Mouse (Mus musculus) liver, embryonic 14.5 days (tissue): ENCODE measurements at regions not wholly inside any gene's neighbourhood (a gene's known extent, or its start where the extent isn't known, plus 50 kb on each side); places are given as distances from the start of the nearest gene placed in this dataset.

ENCODE experiments used
- ATAC-seq: fragments of 200-750 bp; cut with Nextera tagmentation; 2 replicates; pipeline ENCODE4 v1.8.0; 2017; ENCODE audit warnings: moderate number of reproducible peaks, mild to moderate bottlenecking, moderate library complexity; ENCODE audit not compliant: insufficient read depth
- DNase-seq, 3 experiments: peaks; one replicate each; pipeline ENCODE4 v3.0.0-alpha.2; 2012 to 2013; ENCODE audit warnings: low read depth in 3 of 3, low spot score in 3 of 3
- H3K27ac ChIP-seq: fragments of 300-500 bp; sonication (generic); 2 replicates; pipeline ENCODE4 v1.5.1; 2014; ENCODE audit warnings: moderate library complexity, mild to moderate bottlenecking, control low read depth, inconsistent platforms
- H3K27me3 ChIP-seq: fragments of 300-500 bp; sonication (generic); 2 replicates; pipeline ENCODE4 v1.6.1; 2014; ENCODE audit warnings: mild to moderate bottlenecking, low read length, moderate library complexity; ENCODE audit not compliant: control insufficient read depth, insufficient read depth
- H3K36me3 ChIP-seq: fragments of 300-500 bp; sonication (generic); replicated peaks from 2 replicates; pipeline ENCODE4 v1.6.1; 2014; ENCODE audit warnings: low read depth; ENCODE audit not compliant: control insufficient read depth, insufficient read depth
- H3K4me1 ChIP-seq, 2 experiments: fragments of 200-500 bp in 1 of 2; fragments of 300-500 bp in 1 of 2; sonication (generic) in 1 of 2; replicated peaks; 2 replicates each; pipeline ENCODE4 v1.6.1; 2012 to 2014; ENCODE audit warnings: antibody characterized with exemption in 1 of 2, inconsistent platforms in 1 of 2, low read length in 1 of 2; ENCODE audit not compliant: control insufficient read depth in 2 of 2, insufficient read depth in 2 of 2
- H3K4me2 ChIP-seq: fragments of 300-500 bp; sonication (generic); 2 replicates; pipeline ENCODE4 v1.6.1; 2014; ENCODE audit warnings: low read depth, mild to moderate bottlenecking, control low read depth, moderate library complexity
- H3K4me3 ChIP-seq, 2 experiments: fragments of 200-500 bp in 1 of 2; fragments of 300-500 bp in 1 of 2; sonication (generic) in 1 of 2; 2 replicates each; pipeline ENCODE4 v1.5.1; 2012 to 2014; ENCODE audit warnings: low read depth in 2 of 2, low read length in 2 of 2, mild to moderate bottlenecking in 2 of 2, control low read depth in 1 of 2, inconsistent platforms in 1 of 2, moderate library complexity in 1 of 2; ENCODE audit not compliant: insufficient read depth in 1 of 2
- H3K9ac ChIP-seq: fragments of 300-500 bp; sonication (generic); replicated peaks from 2 replicates; pipeline ENCODE4 v1.6.1; 2014; ENCODE audit warnings: mild to moderate bottlenecking, control low read depth, moderate library complexity
- H3K9me3 ChIP-seq: fragments of 300-500 bp; sonication (generic); 2 replicates; pipeline ENCODE4 v1.6.1; 2016; ENCODE audit warnings: low read length, mixed read lengths; ENCODE audit not compliant: control insufficient read depth
- CTCF ChIP-seq: IDR thresholded peaks from 2 replicates; pipeline ENCODE4 v1.5.1; 2016; ENCODE audit warnings: antibody characterized with exemption, low read depth, control low read depth
- EP300 ChIP-seq: IDR thresholded peaks from 2 replicates; pipeline ENCODE4 v1.6.1; 2016; ENCODE audit warnings: antibody characterized with exemption, low read depth
- WGBS: fragments of 180-500 bp; shearing (Covaris S2); extraction: QIAGEN DNeasy Blood & Tissue Kit; methylation state at CpG from one replicate; pipeline ENCODE4 v1.1.7; 2014; ENCODE audit not compliant: insufficient replicate concordance; 5-methylcytosine and 5-hydroxymethylcytosine counted together

DNA sequence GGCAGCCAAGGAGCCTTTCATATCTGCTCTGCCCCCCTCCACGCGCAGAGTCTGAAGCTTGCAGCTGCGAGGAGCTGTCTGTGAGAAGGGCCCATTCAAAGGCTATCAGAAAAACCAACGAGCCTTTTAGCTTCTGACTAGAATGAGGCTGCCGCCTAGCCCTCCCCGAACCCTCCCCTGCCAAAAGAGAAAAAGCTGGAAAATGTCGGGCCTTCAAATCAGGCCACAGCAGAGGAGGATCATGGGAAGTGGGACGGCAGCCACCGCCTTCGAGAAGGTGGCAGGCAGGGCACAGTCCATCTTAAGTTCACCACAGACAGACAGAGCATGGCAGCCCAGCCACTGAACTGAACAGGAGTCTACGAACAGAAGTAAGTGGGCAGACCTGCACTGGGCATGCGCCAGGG lies 108.6 kb upstream of the Igsf21 start:
- Histone ChIP-seq H3K27me3 (no peaks in the 10 kb centered on the region), H3K4me3 (no peak overlapping the region), H3K36me3 (no peaks in the 10 kb centered on the region), H3K4me2 (no peak overlapping the region), H3K9me3 (no peaks in the 10 kb centered on the region), H3K9ac (no peak overlapping the region), H3K4me1 (no peaks in the 10 kb centered on the region), H3K27ac (no peak overlapping the region)
- no peak for TF ChIP-seq EP300
- TF ChIP-seq CTCF = no peak
- ATAC-seq = no peak
- 62% methylated on average over 12 of the region's 12 CpGs for WGBS
- DNase-seq = no peak

DNA sequence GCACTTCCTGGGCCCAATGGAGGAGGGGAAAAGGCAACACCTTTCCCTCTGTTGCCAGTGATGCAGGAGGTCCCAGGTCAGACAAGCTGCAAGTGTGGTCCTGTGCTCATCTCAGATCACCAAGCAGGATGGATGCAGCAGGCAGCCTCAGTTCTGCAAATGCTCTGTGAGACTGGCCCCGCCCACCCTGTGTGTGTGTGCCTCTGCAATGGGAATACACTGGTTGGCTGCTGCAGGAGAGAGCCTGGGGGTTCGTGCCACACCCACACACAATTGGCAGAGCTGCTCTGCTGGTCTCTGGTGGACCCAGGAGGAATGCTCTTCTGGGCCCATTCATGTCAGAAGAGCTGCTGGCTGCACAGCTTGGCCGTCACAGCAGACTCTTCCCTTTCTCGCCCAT lies 102.2 kb upstream of the Igsf21 start:
- WGBS = 53% methylated on average over 4 of the region's 4 CpGs
- TF ChIP-seq CTCF (no peak), EP300 (no peak)
- no peaks in the 10 kb centered on the region for H3K4me1 ChIP-seq

DNA sequence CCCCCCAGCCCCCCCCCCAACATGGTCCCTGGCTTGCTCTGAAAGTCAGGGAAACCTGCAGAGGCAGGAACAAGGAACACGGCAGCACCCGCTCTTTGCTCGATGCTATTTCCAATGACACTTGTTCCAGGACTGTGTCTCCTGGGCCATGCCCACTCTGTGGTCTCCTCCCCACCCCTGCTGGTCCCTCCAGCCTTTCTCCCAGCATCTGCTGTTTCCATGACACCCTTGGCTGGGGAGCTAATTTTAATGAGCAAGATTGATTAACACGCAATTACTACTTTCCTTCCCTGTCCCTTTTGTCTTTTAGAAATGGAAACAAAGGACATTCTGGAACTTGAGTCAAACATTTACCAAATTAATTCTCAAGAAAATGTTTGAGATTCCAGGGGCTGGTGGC lies 83.6 kb upstream of the Igsf21 start:
- Histone ChIP-seq H3K4me3 (no peak overlapping the region), H3K9me3 (no peaks in the 10 kb centered on the region), H3K27ac (no peak overlapping the region), H3K36me3 (no peaks in the 10 kb centered on the region), H3K4me1 (no peaks in the 10 kb centered on the region), H3K9ac (no peak overlapping the region), H3K27me3 (no peaks in the 10 kb centered on the region), H3K4me2 (no peak overlapping the region)
- TF ChIP-seq EP300 (no peak), CTCF (no peak)
- DNase-seq (no peak), ATAC-seq (no peak)
- 82% methylated on average over 4 of the region's 4 CpGs for WGBS

More for the DNA sequence above, 102.2 kb upstream of the Igsf21 start:
- no peak for ATAC-seq
- no peak overlapping the region for H3K4me2 ChIP-seq
- no peak for DNase-seq
- no peaks in the 10 kb centered on the region for H3K27me3 ChIP-seq
- H3K9me3 ChIP-seq = no peaks in the 10 kb centered on the region
- no peak overlapping the region for H3K9ac ChIP-seq
- H3K36me3 ChIP-seq = no peaks in the 10 kb centered on the region
- H3K27ac ChIP-seq = no peak overlapping the region
- H3K4me3 ChIP-seq = no peak overlapping the region

DNA sequence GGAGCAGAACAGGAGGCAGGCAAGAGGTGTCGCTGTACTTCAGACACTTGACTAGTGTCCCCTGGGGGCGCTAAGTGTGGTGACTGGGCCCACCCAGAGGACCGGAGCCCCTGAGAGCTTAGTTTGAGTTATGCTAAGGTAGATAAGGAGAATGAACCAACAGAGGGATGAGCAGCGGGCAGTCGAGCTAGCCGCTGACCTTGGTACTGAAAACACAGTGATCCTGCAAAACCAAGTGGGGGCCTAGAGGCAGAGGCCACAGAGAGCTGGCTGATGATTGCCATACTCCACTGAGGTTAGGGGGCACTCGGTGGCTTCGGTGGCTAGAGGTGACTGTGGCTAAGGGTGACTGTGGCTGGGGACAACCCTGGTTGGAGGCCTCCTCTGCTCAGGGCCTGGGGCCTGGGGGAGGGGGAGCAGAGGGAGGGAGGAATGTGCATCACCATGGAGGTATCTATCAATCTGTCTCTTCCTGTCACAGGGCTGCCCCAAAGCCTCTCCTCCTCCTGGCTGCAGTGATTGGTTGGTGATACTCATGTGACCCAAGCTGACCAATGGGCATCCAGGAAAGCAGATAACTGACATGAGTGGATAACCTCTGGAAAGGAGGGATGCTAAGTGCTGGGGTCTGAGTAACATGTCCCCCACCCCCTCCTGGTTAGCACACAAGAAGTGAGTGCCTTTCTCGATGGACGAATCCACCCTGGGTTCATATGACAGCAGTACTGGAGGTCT lies 80.3 kb upstream of the Igsf21 start:
- DNase-seq (no peak), ATAC-seq (no peak)
- Histone ChIP-seq H3K4me1 (no peaks in the 10 kb centered on the region), H3K9me3 (no peaks in the 10 kb centered on the region; the same call in 1 of the 2 replicates), H3K4me3 (no peak overlapping the region), H3K27ac (no peak overlapping the region), H3K27me3 (no peaks in the 10 kb centered on the region), H3K9ac (no peak overlapping the region), H3K4me2 (no peak overlapping the region), H3K36me3 (no peaks in the 10 kb centered on the region)
- TF ChIP-seq CTCF (no peak), EP300 (no peak)
- WGBS = 26% methylated on average over 10 of the region's 10 CpGs

DNA sequence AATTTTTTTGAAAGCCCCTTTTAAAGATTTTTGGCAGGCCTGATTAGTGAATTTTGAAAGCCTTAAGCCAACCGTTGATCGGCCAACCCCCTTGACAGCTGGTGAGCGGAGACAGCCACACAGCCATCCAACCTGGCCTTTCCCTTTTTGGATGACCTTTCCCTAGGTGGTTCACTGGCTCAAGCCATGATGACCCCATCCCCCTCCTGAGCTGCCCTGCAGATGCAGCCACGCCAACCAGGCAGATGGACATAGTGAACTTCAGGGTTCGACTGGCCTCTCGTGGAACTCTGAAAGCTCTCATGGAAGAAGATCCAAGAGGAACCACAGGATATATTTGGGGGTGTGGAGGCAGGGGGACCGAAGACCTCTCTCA lies 79.1 kb upstream of the Igsf21 start:
- H3K9ac ChIP-seq = no peak overlapping the region
- H3K4me1 ChIP-seq = no peaks in the 10 kb centered on the region
- H3K27me3 ChIP-seq = no peaks in the 10 kb centered on the region
- H3K27ac ChIP-seq = no peak overlapping the region
- no peak for ATAC-seq
- TF ChIP-seq CTCF (no peak), EP300 (no peak)
- no peaks in the 10 kb centered on the region for H3K36me3 ChIP-seq
- H3K4me2 ChIP-seq = no peak overlapping the region
- H3K4me3 ChIP-seq = no peak overlapping the region
- no peak for DNase-seq
- WGBS = 71% methylated on average over 7 of the region's 7 CpGs
- H3K9me3 ChIP-seq = no peaks in the 10 kb centered on the region; the same call in 1 of the 2 replicates
